Mouse (Mus musculus) liver, embryonic 14.5 days (tissue): Measurements from ENCODE around the gene 0610012G03Rik. TPM values are rescaled to one million over a fixed set of nuclear protein-coding genes. Genes with fewer than 3 reads are reported as not detected.

Experiments used
- ATAC-seq: fragments of 200-750 bp; cut with Nextera tagmentation; 2 replicates; pipeline ENCODE4 v1.8.0; 2017; ENCODE audit warnings: moderate number of reproducible peaks, mild to moderate bottlenecking, moderate library complexity; ENCODE audit not compliant: insufficient read depth
- DNase-seq, 3 experiments: peaks; one replicate each; pipeline ENCODE4 v3.0.0-alpha.2; 2012 to 2013; ENCODE audit warnings: low read depth in 3 of 3, low spot score in 3 of 3
- H3K27ac ChIP-seq: fragments of 300-500 bp; sonication (generic); 2 replicates; pipeline ENCODE4 v1.5.1; 2014; ENCODE audit warnings: moderate library complexity, mild to moderate bottlenecking, control low read depth, inconsistent platforms
- H3K27me3 ChIP-seq: fragments of 300-500 bp; sonication (generic); 2 replicates; pipeline ENCODE4 v1.6.1; 2014; ENCODE audit warnings: mild to moderate bottlenecking, low read length, moderate library complexity; ENCODE audit not compliant: control insufficient read depth, insufficient read depth
- H3K36me3 ChIP-seq: fragments of 300-500 bp; sonication (generic); replicated peaks from 2 replicates; pipeline ENCODE4 v1.6.1; 2014; ENCODE audit warnings: low read depth; ENCODE audit not compliant: control insufficient read depth, insufficient read depth
- H3K4me1 ChIP-seq, 2 experiments: fragments of 200-500 bp in 1 of 2; fragments of 300-500 bp in 1 of 2; sonication (generic) in 1 of 2; replicated peaks; 2 replicates each; pipeline ENCODE4 v1.6.1; 2012 to 2014; ENCODE audit warnings: antibody characterized with exemption in 1 of 2, inconsistent platforms in 1 of 2, low read length in 1 of 2; ENCODE audit not compliant: control insufficient read depth in 2 of 2, insufficient read depth in 2 of 2
- H3K4me2 ChIP-seq: fragments of 300-500 bp; sonication (generic); 2 replicates; pipeline ENCODE4 v1.6.1; 2014; ENCODE audit warnings: low read depth, mild to moderate bottlenecking, control low read depth, moderate library complexity
- H3K4me3 ChIP-seq, 2 experiments: fragments of 200-500 bp in 1 of 2; fragments of 300-500 bp in 1 of 2; sonication (generic) in 1 of 2; 2 replicates each; pipeline ENCODE4 v1.5.1; 2012 to 2014; ENCODE audit warnings: low read depth in 2 of 2, low read length in 2 of 2, mild to moderate bottlenecking in 2 of 2, control low read depth in 1 of 2, inconsistent platforms in 1 of 2, moderate library complexity in 1 of 2; ENCODE audit not compliant: insufficient read depth in 1 of 2
- H3K9ac ChIP-seq: fragments of 300-500 bp; sonication (generic); replicated peaks from 2 replicates; pipeline ENCODE4 v1.6.1; 2014; ENCODE audit warnings: mild to moderate bottlenecking, control low read depth, moderate library complexity
- H3K9me3 ChIP-seq: fragments of 300-500 bp; sonication (generic); 2 replicates; pipeline ENCODE4 v1.6.1; 2016; ENCODE audit warnings: low read length, mixed read lengths; ENCODE audit not compliant: control insufficient read depth
- CTCF ChIP-seq: IDR thresholded peaks from 2 replicates; pipeline ENCODE4 v1.5.1; 2016; ENCODE audit warnings: antibody characterized with exemption, low read depth, control low read depth
- EP300 ChIP-seq: IDR thresholded peaks from 2 replicates; pipeline ENCODE4 v1.6.1; 2016; ENCODE audit warnings: antibody characterized with exemption, low read depth
- WGBS: fragments of 180-500 bp; shearing (Covaris S2); extraction: QIAGEN DNeasy Blood & Tissue Kit; methylation state at CpG from one replicate; pipeline ENCODE4 v1.1.7; 2014; ENCODE audit not compliant: insufficient replicate concordance; 5-methylcytosine and 5-hydroxymethylcytosine counted together
- polyA plus RNA-seq, 2 experiments: library from polyadenylated mRNA; depleted of rRNA in 1 of 2; stranded (reverse) in 1 of 2; unstranded in 1 of 2; fragments of >200 nt; fragmentation: Nextera tagmentation in 1 of 2; extraction: Ambion mirVana in 1 of 2; gene quantifications; 2 replicates each; pipeline versions ENCODE4 v1.2.1 to v1.2.3; 2012 to 2014

0610012G03Rik gene
- polyA plus RNA-seq, 2 experiments, result 21.5 to 42.3 TPM

GRCm38 (mm10) chr16:31933751-31934549 lies 14.3 kb downstream of the 0610012G03Rik start, which contains the start of gene Pigz:
Gene Pigz (plus strand): TSS chr16:31933851.
- peaks cover 37% of the 10 kb centered on the region for H3K27me3 ChIP-seq
- no peaks in the 10 kb centered on the region for H3K36me3 ChIP-seq
- no peak within 1 kb of the TSS for H3K27ac ChIP-seq
- ATAC-seq, result no peak
- no peaks in the 10 kb centered on the region for H3K4me1 ChIP-seq
- TF ChIP-seq EP300 (no peak), CTCF (no peak)
- H3K9ac ChIP-seq, result no peak within 1 kb of the TSS
- peak within 1 kb of the TSS; percentile 71 for H3K4me2 ChIP-seq
- no peaks in the 10 kb centered on the region for H3K9me3 ChIP-seq
- 8% methylated on average over 42 of the region's 42 CpGs for WGBS
- peak within 1 kb of the TSS; percentile 37 to 49 for H3K4me3 ChIP-seq
- DNase-seq, result no peak

- Histone ChIP-seq H3K27me3 (peaks cover 37% of the 10 kb centered on the region), H3K4me3 (peak overlapping the region; percentile 37 to 49), H3K9ac (no peak overlapping the region), H3K36me3 (no peaks in the 10 kb centered on the region), H3K4me2 (peak overlapping the region; percentile 71), H3K27ac (no peak overlapping the region), H3K4me1 (no peaks in the 10 kb centered on the region), H3K9me3 (no peaks in the 10 kb centered on the region)
- TF ChIP-seq EP300 (no peak), CTCF (peak; percentile 91)
- 1% methylated on average over 50 of the region's 50 CpGs for WGBS
- DNase-seq (peak; percentile 45 to 61 (median 60)), ATAC-seq (peak; percentile 45)
Observed at GRCm38 (mm10) chr16:31932840-31933697, 15.2 kb downstream of the 0610012G03Rik start.

GRCm38 (mm10) chr16:31932255-31932654 lies 16.0 kb downstream of the 0610012G03Rik start:
- no peak for TF ChIP-seq EP300
- TF ChIP-seq CTCF, result no peak
- no peak for DNase-seq
- Histone ChIP-seq H3K4me2 (no peak overlapping the region), H3K4me1 (no peaks in the 10 kb centered on the region), H3K27me3 (peaks cover 37% of the 10 kb centered on the region), H3K9me3 (no peaks in the 10 kb centered on the region), H3K9ac (no peak overlapping the region), H3K4me3 (no peak overlapping the region), H3K36me3 (no peaks in the 10 kb centered on the region), H3K27ac (no peak overlapping the region)
- WGBS, result 51% methylated on average over 5 of the region's 5 CpGs
- no peak for ATAC-seq

- TF ChIP-seq CTCF, result no peak
- no peak for TF ChIP-seq EP300
- no peak overlapping the region for H3K4me2 ChIP-seq
- no peak overlapping the region for H3K9ac ChIP-seq
- ATAC-seq, result no peak
- peaks cover 36% of the 10 kb centered on the region for H3K27me3 ChIP-seq
- DNase-seq, result no peak
- no peak overlapping the region for H3K27ac ChIP-seq
- H3K36me3 ChIP-seq, result no peaks in the 10 kb centered on the region
- H3K4me3 ChIP-seq, result no peak overlapping the region
- H3K4me1 ChIP-seq, result no peaks in the 10 kb centered on the region
- WGBS, result 53% methylated on average over 17 of the region's 17 CpGs
- H3K9me3 ChIP-seq, result no peaks in the 10 kb centered on the region
Observed at GRCm38 (mm10) chr16:31931330-31931729, 17.0 kb downstream of the 0610012G03Rik start.

GRCm38 (mm10) chr16:31927412-31927811 lies 20.9 kb downstream of the 0610012G03Rik start:
- no peaks in the 10 kb centered on the region for H3K36me3 ChIP-seq
- no peaks in the 10 kb centered on the region for H3K4me1 ChIP-seq
- ATAC-seq (no peak), DNase-seq (no peak)
- WGBS, result 57% methylated on average over 5 of the region's 5 CpGs
- H3K9ac ChIP-seq, result no peak overlapping the region
- no peak overlapping the region for H3K4me3 ChIP-seq
- no peaks in the 10 kb centered on the region for H3K9me3 ChIP-seq
- no peaks in the 10 kb centered on the region; the same call in 1 of the 2 replicates for H3K27me3 ChIP-seq
- no peak overlapping the region for H3K27ac ChIP-seq
- TF ChIP-seq EP300 (no peak), CTCF (no peak)
- H3K4me2 ChIP-seq, result no peak overlapping the region
